Mouse (Mus musculus): ENCODE data around the gene Raly. TPM values are rescaled to one million over a fixed set of nuclear protein-coding genes. Genes with fewer than 3 reads are reported as not detected.
"Not testable (repeated sequence)": the region's sequence is repeated elsewhere in the genome, so short reads cannot be mapped to it uniquely, and the experiment has no call there.

Raly gene
- total and polyA plus RNA-seq, 3 experiments, result 214 to 334 (median 277) TPM

DNA sequence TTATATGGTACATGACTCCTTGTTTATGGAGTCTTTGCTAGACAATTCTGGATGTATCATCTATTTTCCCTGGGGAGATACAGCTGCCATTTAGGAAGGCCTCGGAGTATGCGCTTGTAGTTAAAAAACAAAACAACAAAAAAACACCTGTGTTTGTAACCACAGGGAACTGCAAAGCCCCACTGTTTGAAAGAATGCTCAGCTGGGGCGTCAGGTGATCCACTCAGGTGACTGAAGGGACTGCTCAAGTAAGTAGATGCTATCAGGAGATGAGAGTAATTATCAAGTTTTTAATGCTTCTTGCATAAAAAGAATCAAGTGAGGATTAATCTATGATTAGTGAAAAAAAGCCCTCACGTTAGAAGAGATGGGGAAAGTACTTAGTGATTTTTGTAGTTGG is 102.7 kb downstream of the Raly start:
- in situ Hi-C loops (cut with MboI; ENCODE audit: low pct_ligation_motif_present, low pct_unique_long_range_greater_than_20kb, low sequenced_read_pairs), result no loop called here
- TF ChIP-seq TBP (conservative IDR thresholded peaks at IDR 0.05; ENCODE audit: low read depth, low read length), result no peak
- TF ChIP-seq EP300 (IDR thresholded peaks at IDR 0.05; ENCODE audit: low read length), result no peak
- peak; percentile 50 for TF ChIP-seq BHLHE40 (IDR thresholded peaks at IDR 0.05; ENCODE audit: low read depth, low read length)
- no peak for TF ChIP-seq CHD1 (IDR thresholded peaks at IDR 0.05; ENCODE audit: low read depth, low read length)
- no peak for TF ChIP-seq USF1 (IDR thresholded peaks at IDR 0.05; ENCODE audit: low read depth, low read length)
- TF ChIP-seq MYC (IDR thresholded peaks at IDR 0.05; ENCODE audit: low read depth, low read length), result no peak
- peaks cover 0 to 21% of the 10 kb centered on the region in 2 experiments; a peak in 2 of 4 replicates for H3K4me1 ChIP-seq (ENCODE audit: control insufficient read depth in 1 of 2, insufficient read depth in 2 of 2)
- dilution Hi-C loops (cut with MboI; ENCODE audit: extremely low pct_ligation_motif_present, extremely low pct_unique_long_range_greater_than_20kb, low sequenced_read_pairs), result no loop called here
- H3K27ac ChIP-seq (ENCODE audit: insufficient read depth, low read depth), result no peak overlapping the region
- peaks cover 6% of the 10 kb centered on the region for H3K27me3 ChIP-seq (replicated peaks)
- no peak overlapping the region for H3K4me3 ChIP-seq (replicated peaks in 1 of 3; ENCODE audit: low read depth in 2 of 3, low read length in 2 of 3, poor library complexity in 1 of 3)
- peak overlapping the region; percentile 23; the same call in 1 of the 2 replicates for H3K9ac ChIP-seq (ENCODE audit: insufficient read depth, low read depth)
- peak overlapping the region; percentile 2; the same call in 1 of the 2 replicates for H3K4me2 ChIP-seq (ENCODE audit: insufficient read depth, low read depth, poor library complexity, severe bottlenecking)
- H3K79me2 ChIP-seq (replicated peaks; ENCODE audit: control insufficient read depth, extremely low read depth, insufficient read depth, poor library complexity, severe bottlenecking), result peaks cover 33% of the 10 kb centered on the region
- H3K36me3 ChIP-seq (replicated peaks in 1 of 2; ENCODE audit: control insufficient read depth in 1 of 2, insufficient read depth in 1 of 2, low read length in 1 of 2), result peaks cover 2 to 16% of the 10 kb centered on the region in 2 experiments
- no peaks in the 10 kb centered on the region for H3K9me3 ChIP-seq (replicated peaks; ENCODE audit: low read length)
- DNase-seq (ENCODE audit: extremely low read depth), result no peak

DNA sequence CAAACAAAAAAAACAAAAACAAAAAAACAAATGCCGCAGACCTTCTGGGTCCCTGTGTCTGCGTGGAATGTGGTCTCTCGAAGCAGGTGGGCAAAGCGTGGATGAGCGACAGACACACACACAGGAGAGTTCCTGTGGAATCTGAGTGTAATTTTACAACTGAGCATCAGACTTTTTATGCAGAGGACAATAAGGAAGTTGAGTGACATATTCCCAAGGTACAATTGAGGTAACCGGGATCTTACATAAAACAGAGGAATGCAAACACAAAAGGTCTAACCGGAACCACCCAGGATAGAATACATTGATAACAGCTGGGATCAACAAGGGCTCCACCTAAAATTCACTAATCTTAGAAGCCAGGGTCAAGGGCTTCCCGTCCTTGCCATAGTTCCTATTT is 108.1 kb downstream of the Raly start:
- H3K27ac ChIP-seq (ENCODE audit: insufficient read depth, low read depth); H3K9me3 ChIP-seq (replicated peaks; ENCODE audit: low read length); H3K36me3 ChIP-seq (replicated peaks in 1 of 2; ENCODE audit: control insufficient read depth in 1 of 2, insufficient read depth in 1 of 2, low read length in 1 of 2); dilution Hi-C loops (cut with MboI; ENCODE audit: extremely low pct_ligation_motif_present, extremely low pct_unique_long_range_greater_than_20kb, low sequenced_read_pairs); H3K4me2 ChIP-seq (ENCODE audit: insufficient read depth, low read depth, poor library complexity, severe bottlenecking); H3K9ac ChIP-seq (ENCODE audit: insufficient read depth, low read depth); H3K4me1 ChIP-seq (ENCODE audit: control insufficient read depth in 1 of 2, insufficient read depth in 2 of 2); in situ Hi-C loops (cut with MboI; ENCODE audit: low pct_ligation_motif_present, low pct_unique_long_range_greater_than_20kb, low sequenced_read_pairs); DNase-seq (ENCODE audit: extremely low read depth); H3K4me3 ChIP-seq (replicated peaks in 1 of 3; ENCODE audit: low read depth in 2 of 3, low read length in 2 of 3, poor library complexity in 1 of 3); H3K79me2 ChIP-seq (replicated peaks; ENCODE audit: control insufficient read depth, extremely low read depth, insufficient read depth, poor library complexity, severe bottlenecking): not testable (repeated sequence)
- peaks cover 20% of the 10 kb centered on the region for H3K27me3 ChIP-seq (replicated peaks)

DNA sequence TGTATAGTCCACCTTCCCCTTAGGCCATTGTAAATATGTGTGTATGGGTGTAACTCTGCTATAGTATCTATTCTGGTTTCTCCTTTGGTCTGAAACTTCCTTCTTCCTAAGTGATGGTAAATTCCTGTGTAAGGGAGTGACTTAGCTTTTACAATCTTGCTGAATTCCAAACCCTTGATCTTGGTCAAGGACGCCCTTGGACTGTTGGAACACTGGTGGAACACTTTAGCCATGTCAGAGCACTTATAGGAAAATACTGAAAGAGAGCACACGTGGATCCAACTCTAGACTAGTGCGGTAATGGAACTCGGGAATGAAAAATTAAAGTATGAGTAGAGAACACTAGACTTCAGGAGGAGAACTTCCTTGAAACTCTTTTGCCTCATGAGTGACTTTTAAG is 108.5 kb downstream of the Raly start:
- H3K27ac ChIP-seq (ENCODE audit: insufficient read depth, low read depth); H3K4me2 ChIP-seq (ENCODE audit: insufficient read depth, low read depth, poor library complexity, severe bottlenecking); H3K9me3 ChIP-seq (replicated peaks; ENCODE audit: low read length); DNase-seq (ENCODE audit: extremely low read depth); H3K4me3 ChIP-seq (replicated peaks in 1 of 3; ENCODE audit: low read depth in 2 of 3, low read length in 2 of 3, poor library complexity in 1 of 3); dilution Hi-C loops (cut with MboI; ENCODE audit: extremely low pct_ligation_motif_present, extremely low pct_unique_long_range_greater_than_20kb, low sequenced_read_pairs); H3K79me2 ChIP-seq (replicated peaks; ENCODE audit: control insufficient read depth, extremely low read depth, insufficient read depth, poor library complexity, severe bottlenecking); H3K9ac ChIP-seq (ENCODE audit: insufficient read depth, low read depth); in situ Hi-C loops (cut with MboI; ENCODE audit: low pct_ligation_motif_present, low pct_unique_long_range_greater_than_20kb, low sequenced_read_pairs); H3K36me3 ChIP-seq (replicated peaks in 1 of 2; ENCODE audit: control insufficient read depth in 1 of 2, insufficient read depth in 1 of 2, low read length in 1 of 2); H3K4me1 ChIP-seq (ENCODE audit: control insufficient read depth in 1 of 2, insufficient read depth in 2 of 2): not testable (repeated sequence)
- peaks cover 18% of the 10 kb centered on the region for H3K27me3 ChIP-seq (replicated peaks)

DNA sequence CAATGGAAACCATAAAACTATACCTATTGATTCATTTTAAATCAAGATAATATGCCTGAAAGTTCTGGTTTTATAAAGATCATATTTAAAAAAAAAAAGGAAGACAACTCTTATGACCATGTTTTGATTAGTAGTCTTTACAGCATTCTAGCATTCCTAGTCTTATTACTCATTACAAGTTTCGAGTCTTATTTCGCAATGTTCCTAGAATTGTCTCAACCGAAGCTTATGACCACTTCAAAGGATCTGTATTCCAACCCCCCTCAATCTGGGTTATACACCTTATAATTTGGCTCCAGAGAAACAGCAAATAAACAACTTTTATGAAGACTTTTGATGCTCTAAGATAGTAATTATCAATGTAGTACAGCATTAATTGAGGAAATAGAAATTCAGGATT is 111.2 kb downstream of the Raly start:
- in situ Hi-C loops (cut with MboI; ENCODE audit: low pct_ligation_motif_present, low pct_unique_long_range_greater_than_20kb, low sequenced_read_pairs), result no loop called here
- no peaks in the 10 kb centered on the region; the same call in 1 of the 2 replicates for H3K79me2 ChIP-seq (replicated peaks; ENCODE audit: control insufficient read depth, extremely low read depth, insufficient read depth, poor library complexity, severe bottlenecking)
- H3K4me3 ChIP-seq (replicated peaks in 1 of 3; ENCODE audit: low read depth in 2 of 3, low read length in 2 of 3, poor library complexity in 1 of 3), result no peak overlapping the region
- H3K27ac ChIP-seq (ENCODE audit: insufficient read depth, low read depth), result no peak overlapping the region
- no peaks in the 10 kb centered on the region for H3K9me3 ChIP-seq (replicated peaks; ENCODE audit: low read length)
- dilution Hi-C loops (cut with MboI; ENCODE audit: extremely low pct_ligation_motif_present, extremely low pct_unique_long_range_greater_than_20kb, low sequenced_read_pairs), result no loop called here
- H3K4me1 ChIP-seq (ENCODE audit: control insufficient read depth in 1 of 2, insufficient read depth in 2 of 2), result no peaks in the 10 kb centered on the region
- no peaks in the 10 kb centered on the region for H3K36me3 ChIP-seq (replicated peaks in 1 of 2; ENCODE audit: control insufficient read depth in 1 of 2, insufficient read depth in 1 of 2, low read length in 1 of 2)
- H3K27me3 ChIP-seq (replicated peaks), result peaks cover 17% of the 10 kb centered on the region
- H3K4me2 ChIP-seq (ENCODE audit: insufficient read depth, low read depth, poor library complexity, severe bottlenecking), result no peak overlapping the region
- DNase-seq (ENCODE audit: extremely low read depth), result no peak
- no peak overlapping the region for H3K9ac ChIP-seq (ENCODE audit: insufficient read depth, low read depth)
- TF ChIP-seq JUN (IDR thresholded peaks at IDR 0.05; ENCODE audit: insufficient read depth, low read depth, low read length) (no peak), JUND (conservative IDR thresholded peaks at IDR 0.05; ENCODE audit: low read depth, low read length) (no peak), EP300 (IDR thresholded peaks at IDR 0.05; ENCODE audit: low read length) (no peak), ZKSCAN1 (IDR thresholded peaks at IDR 0.05; ENCODE audit: borderline replicate concordance, low read depth, low read length) (no peak), USF1 (IDR thresholded peaks at IDR 0.05; ENCODE audit: low read depth, low read length) (no peak), PAX5 (IDR thresholded peaks at IDR 0.05; ENCODE audit: low read length) (no peak), ZMIZ1 (IDR thresholded peaks at IDR 0.05; ENCODE audit: low read depth, low read length) (no peak), POLR2A (IDR thresholded peaks at IDR 0.05; ENCODE audit: low read depth, low read length) (no peak), BHLHE40 (IDR thresholded peaks at IDR 0.05; ENCODE audit: low read depth, low read length) (no peak), E2F4 (IDR thresholded peaks at IDR 0.05; ENCODE audit: insufficient replicate concordance, low read depth, low read length) (no peak), ELF1 (IDR thresholded peaks at IDR 0.05; ENCODE audit: low read depth, low read length) (no peak), KAT2A (IDR thresholded peaks at IDR 0.05; ENCODE audit: insufficient replicate concordance, low read length) (no peak)
